Mouse (Mus musculus) stomach, postnatal 0 days (tissue): ENCODE results near the gene Usp44. TPM values are rescaled to one million over a fixed set of nuclear protein-coding genes. Genes with fewer than 3 reads are reported as not detected.

Source experiments
- ATAC-seq: fragments of 200-750 bp; cut with Nextera tagmentation; 2 replicates; pipeline ENCODE4 v1.8.0; 2017; ENCODE audit not compliant: low FRiP score, low TSS enrichment
- DNase-seq: peaks from one replicate; pipeline ENCODE4 v3.0.0-alpha.2; 2016; ENCODE audit warnings: low spot score
- H3K27ac ChIP-seq: fragments of 300-500 bp; sonication (generic); replicated peaks from 2 replicates; pipeline ENCODE4 v1.5.1; 2014; ENCODE audit warnings: mild to moderate bottlenecking, control low read depth
- H3K27me3 ChIP-seq: fragments of 300-500 bp; sonication (generic); 2 replicates; pipeline ENCODE4 v1.6.1; 2014; ENCODE audit warnings: low read length; ENCODE audit not compliant: control insufficient read depth, insufficient read depth
- H3K36me3 ChIP-seq: fragments of 300-500 bp; sonication (generic); 2 replicates; pipeline ENCODE4 v1.6.1; 2014; ENCODE audit warnings: low read length, mixed read lengths; ENCODE audit not compliant: control insufficient read depth, insufficient read depth
- H3K4me1 ChIP-seq: fragments of 300-500 bp; sonication (generic); replicated peaks from 2 replicates; pipeline ENCODE4 v1.6.1; 2014; ENCODE audit warnings: antibody characterized with exemption; ENCODE audit not compliant: control insufficient read depth, insufficient read depth
- H3K4me2 ChIP-seq: fragments of 300-500 bp; sonication (generic); replicated peaks from 2 replicates; pipeline ENCODE4 v1.6.1; 2014; ENCODE audit warnings: low read depth, mild to moderate bottlenecking, control low read depth, moderate library complexity
- H3K4me3 ChIP-seq: fragments of 300-500 bp; sonication (generic); 2 replicates; pipeline ENCODE4 v1.5.1; 2014; ENCODE audit warnings: low read depth, low read length, control low read depth
- H3K9ac ChIP-seq: fragments of 300-500 bp; sonication (generic); 2 replicates; pipeline ENCODE4 v1.6.1; 2014; ENCODE audit warnings: mild to moderate bottlenecking, low read length, control low read depth, mixed read lengths
- H3K9me3 ChIP-seq: fragments of 300-500 bp; sonication (generic); 2 replicates; pipeline ENCODE4 v1.6.1; 2016; ENCODE audit warnings: low read length; ENCODE audit not compliant: control insufficient read depth
- CTCF ChIP-seq: IDR thresholded peaks from 2 replicates; pipeline ENCODE4 v1.5.1; 2016; ENCODE audit warnings: antibody characterized with exemption, low read depth, mild to moderate bottlenecking, moderate library complexity
- EP300 ChIP-seq: optimal IDR thresholded peaks from 2 replicates; pipeline ENCODE3; 2016; ENCODE audit warnings: antibody characterized with exemption
- WGBS: fragments of 180-500 bp; shearing (Covaris S2); extraction: QIAGEN DNeasy Blood & Tissue Kit; methylation state at CpG from one replicate; pipeline ENCODE4 v1.1.7; 2014; 5-methylcytosine and 5-hydroxymethylcytosine counted together
- polyA plus RNA-seq: library from polyadenylated mRNA; unstranded; fragments of >200 nt; fragmentation: Nextera tagmentation; extraction: Ambion mirVana; gene quantifications from 2 replicates; pipeline ENCODE4 v1.2.1, GENCODE M21; 2015

The Usp44 gene
- polyA plus RNA-seq, 1 experiment from 2014 or later = not detected

DNA sequence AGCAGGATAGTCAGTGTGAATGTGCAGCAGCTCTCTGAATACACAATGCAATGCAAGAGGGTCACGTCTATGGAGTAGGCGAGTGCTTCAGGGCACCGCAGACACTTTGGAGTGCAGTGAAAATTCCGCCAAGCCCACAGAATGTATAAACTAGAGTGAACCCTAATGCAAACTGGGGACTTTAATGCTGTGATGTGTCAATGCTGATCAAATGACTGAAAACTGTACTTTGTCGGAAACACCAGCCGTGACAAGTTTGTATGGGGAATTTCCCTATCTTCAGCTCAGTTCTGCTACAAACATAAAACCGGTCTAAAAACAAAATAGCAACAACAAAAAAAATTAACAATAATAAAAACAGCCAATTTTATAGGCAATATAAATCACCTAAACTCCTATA, 37.0 kb downstream of the Usp44 start:
- H3K9ac ChIP-seq = no peak overlapping the region
- TF ChIP-seq EP300 (no peak), CTCF (no peak)
- no peaks in the 10 kb centered on the region for H3K9me3 ChIP-seq
- DNase-seq (no peak), ATAC-seq (no peak)
- H3K36me3 ChIP-seq = peaks cover 15% of the 10 kb centered on the region
- no peaks in the 10 kb centered on the region for H3K27me3 ChIP-seq
- H3K27ac ChIP-seq = no peak overlapping the region
- no peak overlapping the region for H3K4me3 ChIP-seq
- H3K4me1 ChIP-seq = no peaks in the 10 kb centered on the region
- WGBS = 94% methylated on average over 7 of the region's 7 CpGs
- no peak overlapping the region for H3K4me2 ChIP-seq

DNA sequence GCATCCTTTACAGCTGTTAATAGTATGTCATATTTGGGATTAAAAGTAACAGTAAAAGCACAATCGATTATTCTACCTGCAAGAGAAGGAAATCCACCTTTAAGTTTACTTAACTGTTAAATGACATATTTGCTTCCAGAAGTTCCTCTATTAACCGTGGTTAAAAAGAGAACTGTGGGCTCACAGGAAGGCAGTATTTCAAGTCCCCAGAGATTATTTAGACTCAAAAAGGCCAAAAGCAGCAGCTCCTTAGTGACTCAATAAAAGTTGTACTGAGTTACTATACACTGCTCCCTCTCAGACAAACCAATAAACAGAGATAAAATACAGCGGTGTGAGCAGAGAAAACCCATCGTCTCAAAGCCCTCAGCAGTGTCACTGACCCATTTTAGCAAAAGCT, 37.5 kb downstream of the Usp44 start:
- no peak for ATAC-seq
- Histone ChIP-seq H3K27ac (no peak overlapping the region), H3K27me3 (no peaks in the 10 kb centered on the region), H3K9me3 (no peaks in the 10 kb centered on the region), H3K4me2 (no peak overlapping the region), H3K4me1 (no peaks in the 10 kb centered on the region), H3K4me3 (no peak overlapping the region), H3K36me3 (peaks cover 15% of the 10 kb centered on the region), H3K9ac (no peak overlapping the region)
- WGBS = 79% methylated on average over 4 of the region's 4 CpGs
- no peak for DNase-seq
- TF ChIP-seq CTCF = no peak
- TF ChIP-seq EP300 = no peak

DNA sequence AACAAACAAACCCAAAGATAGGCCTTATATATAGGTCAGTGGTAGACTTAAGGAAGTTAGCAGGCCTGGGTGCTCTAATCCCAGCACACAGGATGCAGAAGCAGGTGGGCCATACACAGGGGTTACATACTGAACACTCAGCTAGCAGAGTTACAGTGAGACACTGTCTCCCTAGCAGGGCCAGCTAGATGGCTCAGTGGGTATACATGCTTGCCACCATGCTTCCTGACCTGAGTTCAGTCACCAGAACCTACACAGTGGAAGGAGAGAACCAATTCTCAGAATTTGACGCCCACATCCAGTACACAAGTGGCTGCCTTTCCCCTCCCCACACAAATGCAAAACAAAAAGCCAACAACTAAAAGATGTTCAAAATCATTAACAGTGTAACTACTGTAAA, 45.4 kb downstream of the Usp44 start:
- Histone ChIP-seq H3K4me1 (no peaks in the 10 kb centered on the region), H3K27me3 (no peaks in the 10 kb centered on the region), H3K36me3 (peaks cover 11% of the 10 kb centered on the region; the same call in 1 of the 2 replicates), H3K27ac (no peak overlapping the region), H3K9me3 (no peaks in the 10 kb centered on the region), H3K4me2 (no peak overlapping the region), H3K9ac (no peak overlapping the region), H3K4me3 (no peak overlapping the region)
- 89% methylated on average over 1 of the region's 1 CpGs for WGBS
- no peak for DNase-seq
- ATAC-seq = no peak
- TF ChIP-seq EP300 (no peak), CTCF (no peak)

DNA sequence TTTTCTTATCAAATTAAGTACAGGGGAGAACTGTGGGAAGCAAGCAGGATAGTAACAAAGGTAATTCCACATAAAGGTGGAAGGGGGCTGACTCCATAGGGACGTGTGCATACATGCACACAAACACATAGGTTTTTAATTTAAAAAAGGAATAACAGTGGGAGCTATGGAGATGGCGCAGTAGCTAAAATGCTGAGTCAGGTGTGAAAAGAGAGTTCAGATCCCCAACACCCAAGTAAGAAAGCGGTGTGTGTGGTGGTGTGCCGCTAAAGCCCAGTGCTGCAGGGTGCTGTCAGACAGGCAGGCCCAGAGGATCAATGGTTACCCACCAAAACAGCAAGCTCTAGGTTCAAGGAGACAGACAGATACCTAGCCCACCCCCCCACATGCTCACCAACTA, 47.4 kb downstream of the Usp44 start:
- no peak for TF ChIP-seq EP300
- no peak for TF ChIP-seq CTCF
- WGBS = 95% methylated on average over 4 of the region's 4 CpGs
- Histone ChIP-seq H3K27ac (no peak overlapping the region), H3K27me3 (no peaks in the 10 kb centered on the region), H3K4me3 (no peak overlapping the region), H3K9me3 (no peaks in the 10 kb centered on the region), H3K36me3 (peaks cover 11% of the 10 kb centered on the region; the same call in 1 of the 2 replicates), H3K4me1 (no peaks in the 10 kb centered on the region), H3K4me2 (no peak overlapping the region), H3K9ac (no peak overlapping the region)
- DNase-seq = no peak
- ATAC-seq = no peak

DNA sequence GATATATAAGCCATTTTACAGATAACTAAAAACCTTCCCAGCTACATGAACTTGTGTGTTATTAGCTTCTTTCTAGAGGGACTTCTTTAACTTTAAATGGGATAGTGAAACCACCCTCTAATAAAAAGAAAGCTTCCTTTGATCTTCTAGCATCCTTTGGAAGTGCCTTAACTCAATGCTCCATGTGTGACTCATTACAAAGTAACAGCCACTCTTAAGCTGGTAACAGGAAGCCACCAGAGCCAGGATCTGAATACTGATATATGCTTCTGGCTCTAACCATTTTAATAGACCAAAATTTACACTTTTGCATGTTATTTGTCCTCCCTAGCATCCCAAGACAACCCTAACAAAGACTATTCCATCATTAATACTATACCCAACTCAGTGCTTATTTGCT, 50.6 kb downstream of the Usp44 start:
- ATAC-seq (no peak), DNase-seq (no peak)
- Histone ChIP-seq H3K4me1 (no peaks in the 10 kb centered on the region), H3K9me3 (no peaks in the 10 kb centered on the region), H3K9ac (no peak overlapping the region), H3K4me3 (no peak overlapping the region), H3K27me3 (no peaks in the 10 kb centered on the region), H3K36me3 (peaks cover 19% of the 10 kb centered on the region), H3K27ac (no peak overlapping the region), H3K4me2 (no peak overlapping the region)
- no peak for TF ChIP-seq EP300

DNA sequence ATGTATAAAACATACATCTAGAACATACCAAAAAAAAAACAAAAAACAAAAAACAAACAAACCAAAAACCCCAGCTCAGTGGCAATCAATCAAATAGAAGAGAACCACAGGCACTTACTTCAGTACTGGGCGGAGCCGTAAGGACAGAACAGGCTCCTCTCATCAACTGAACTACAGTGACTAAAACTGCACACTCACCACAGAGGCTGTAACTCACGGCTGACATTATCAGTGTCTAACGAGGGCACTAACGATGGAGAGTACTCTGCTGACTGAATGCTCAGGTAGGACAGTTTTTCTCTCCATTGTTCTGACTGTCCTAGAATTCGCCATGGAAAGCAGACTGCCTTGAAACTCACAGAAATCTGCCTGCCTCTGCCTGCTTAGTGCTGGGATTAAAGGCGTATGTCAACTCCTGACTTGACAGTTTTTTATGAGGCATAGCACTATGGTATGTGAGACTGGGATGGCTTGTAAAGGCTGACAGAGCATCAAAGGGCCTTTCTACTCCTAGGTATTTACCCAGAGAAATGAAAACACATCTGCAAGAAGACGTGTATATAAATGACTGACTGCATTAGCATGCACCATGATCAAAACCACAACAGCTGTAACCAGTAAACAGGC, 51.5 kb downstream of the Usp44 start:
- H3K27ac ChIP-seq = no peak overlapping the region
- ATAC-seq = no peak
- H3K4me3 ChIP-seq = no peak overlapping the region
- H3K9ac ChIP-seq = no peak overlapping the region
- no peaks in the 10 kb centered on the region for H3K9me3 ChIP-seq
- no peak for TF ChIP-seq EP300
- TF ChIP-seq CTCF = no peak
- no peaks in the 10 kb centered on the region for H3K27me3 ChIP-seq
- DNase-seq = no peak
- 85% methylated on average over 8 of the region's 8 CpGs for WGBS
- H3K4me2 ChIP-seq = no peak overlapping the region
- H3K4me1 ChIP-seq = no peaks in the 10 kb centered on the region
- peaks cover 19% of the 10 kb centered on the region for H3K36me3 ChIP-seq
